Mouse (Mus musculus) lung, adult 2 months (tissue): ENCODE results near the gene Clybl.

Experiments
- CTCF ChIP-seq: fragments of 200-500 bp; IDR thresholded peaks from 2 replicates; pipeline ENCODE4 v1.5.1; 2011; ENCODE audit warnings: mild to moderate bottlenecking, low read length, control low read depth; ENCODE audit not compliant: insufficient read depth
- POLR2A ChIP-seq: fragments of 200-500 bp; IDR thresholded peaks from 2 replicates; pipeline ENCODE4 v1.6.1; 2011; ENCODE audit warnings: low read depth, mild to moderate bottlenecking, control low read depth, low read length, borderline replicate concordance; ENCODE audit errors: extremely low read depth

DNA sequence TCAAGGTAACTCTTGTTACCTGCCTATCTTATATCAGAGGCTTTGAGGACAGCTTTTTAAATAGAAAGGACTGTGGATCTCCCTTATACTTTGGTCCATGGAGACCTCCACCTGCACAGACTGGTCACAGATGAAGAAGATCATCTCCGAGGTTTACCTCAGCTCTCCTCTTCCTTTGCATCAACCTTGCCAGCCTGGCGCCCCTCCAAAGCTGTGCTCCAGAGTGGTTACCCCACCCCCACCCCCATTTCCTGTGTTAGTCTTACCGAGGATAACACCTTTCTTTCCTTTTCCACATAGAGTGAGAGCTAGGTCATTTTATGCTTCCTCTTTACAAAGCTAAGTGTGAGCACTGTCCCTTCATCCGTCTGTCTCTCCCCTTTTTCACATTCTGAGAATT, 209.4 kb downstream of the Clybl start:
- TF ChIP-seq POLR2A (no peak), CTCF (no peak)
